Mouse (Mus musculus) erythroblast, embryonic 14.5 days (primary cell): ENCODE measurements at regions not wholly inside any gene's neighbourhood (a gene's known extent, or its start where the extent isn't known, plus 50 kb on each side); places are given as distances from the start of the nearest gene placed in this dataset.

ENCODE experiments used
- GATA1 ChIP-seq: IDR thresholded peaks from 2 replicates; pipeline ENCODE4 v1.6.1; 2012; ENCODE audit warnings: low read length, inconsistent platforms, mixed read lengths
- TAL1 ChIP-seq: IDR thresholded peaks from 3 replicates; pipeline ENCODE4 v1.6.1; 2012; ENCODE audit warnings: low read length, inconsistent platforms, mixed read lengths

DNA sequence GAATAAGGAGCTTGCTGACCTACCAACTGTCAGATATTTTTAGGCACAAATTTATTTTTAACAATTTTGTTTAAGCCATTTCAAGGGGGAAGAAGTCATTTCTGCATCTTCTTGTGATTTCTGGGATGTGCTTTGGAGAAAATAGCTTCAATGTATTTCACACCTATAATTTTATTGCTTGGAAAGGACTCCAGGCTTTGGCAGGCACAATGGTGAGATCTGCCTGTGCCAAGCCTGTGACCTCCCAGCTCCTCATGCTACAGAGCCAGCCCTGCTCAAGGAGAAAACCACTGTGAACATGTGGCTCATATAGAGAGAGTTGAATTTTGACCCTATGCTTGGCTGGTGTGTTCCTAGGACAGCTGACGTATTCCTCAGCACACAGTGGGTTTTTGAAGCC is 288.6 kb upstream of the Atp10a start:
- TF ChIP-seq GATA1 (no peak), TAL1 (no peak)
